8 mouse cellular contexts compared by ENCODE assay signal in genomic region chr17:32320597-32321389, GRCm38 (mm10). TPM values are rescaled to one million over a fixed set of nuclear protein-coding genes. Genes with fewer than 3 reads are reported as not detected.
DNase-seq lines count a peak whose midpoint lies in the region; ATAC-seq and TF ChIP-seq lines count a peak whose summit lies in the region.

Gene Akap8, minus strand, starts transcription at chr17:32321238.

- H3K27me3 ChIP-seq in embryonic facial prominence, embryonic 14.5 days (replicated peaks; ENCODE audit: control insufficient read depth, insufficient read depth, low read length), result no peaks in the 10 kb centered on the region
- no peaks in the 10 kb centered on the region for H3K27me3 ChIP-seq in heart, adult 2 months (ENCODE audit: control insufficient read depth, insufficient read depth, low read length)
- H3K27me3 ChIP-seq in limb, embryonic 13.5 days, result no peaks in the 10 kb centered on the region
- H3K27me3 ChIP-seq in midbrain, embryonic 16.5 days (ENCODE audit: control insufficient read depth, insufficient read depth, low read depth, low read length), result no peaks in the 10 kb centered on the region

- TF ChIP-seq CTCF in heart, adult 2 months (IDR thresholded peaks at IDR 0.05), result peak; percentile 18

- H3K4me3 ChIP-seq in embryonic facial prominence, embryonic 14.5 days (ENCODE audit: low read depth, low read length), result peak within 1 kb of the TSS; percentile 91
- peak within 1 kb of the TSS; percentile 77 for H3K4me3 ChIP-seq in heart, adult 2 months
- peak within 1 kb of the TSS; percentile 87 for H3K4me3 ChIP-seq in limb, embryonic 13.5 days
- peak within 1 kb of the TSS; percentile 71 for H3K4me3 ChIP-seq in midbrain, embryonic 16.5 days (ENCODE audit: low read depth, low read length)

- peak; percentile 96 for TF ChIP-seq POLR2A in heart, adult 2 months (IDR thresholded peaks at IDR 0.05; ENCODE audit: insufficient read depth, low read depth, low read length)

- H3K9me3 ChIP-seq in embryonic facial prominence, embryonic 14.5 days (ENCODE audit: control insufficient read depth, low read length), result no peaks in the 10 kb centered on the region
- no peaks in the 10 kb centered on the region for H3K9me3 ChIP-seq in limb, embryonic 13.5 days
- H3K9me3 ChIP-seq in midbrain, embryonic 16.5 days (replicated peaks; ENCODE audit: control insufficient read depth, low read length, poor library complexity, severe bottlenecking), result no peaks in the 10 kb centered on the region

- peaks cover 10% of the 10 kb centered on the region for H3K4me1 ChIP-seq in embryonic facial prominence, embryonic 14.5 days (ENCODE audit: control insufficient read depth, insufficient read depth, low read length)
- peaks cover 9% of the 10 kb centered on the region for H3K4me1 ChIP-seq in heart, adult 2 months (ENCODE audit: control insufficient read depth, insufficient read depth, low read length)
- peaks cover 23% of the 10 kb centered on the region for H3K4me1 ChIP-seq in limb, embryonic 13.5 days
- H3K4me1 ChIP-seq in midbrain, embryonic 16.5 days (ENCODE audit: control insufficient read depth, insufficient read depth, low read length), result peaks cover 23% of the 10 kb centered on the region

- peaks cover 52% of the 10 kb centered on the region for H3K36me3 ChIP-seq in embryonic facial prominence, embryonic 14.5 days (ENCODE audit: control insufficient read depth, insufficient read depth, low read length)
- H3K36me3 ChIP-seq in heart, adult 2 months (ENCODE audit: control insufficient read depth, insufficient read depth, low read length), result peaks cover 7% of the 10 kb centered on the region
- peaks cover 45% of the 10 kb centered on the region for H3K36me3 ChIP-seq in limb, embryonic 13.5 days
- peaks cover 18% of the 10 kb centered on the region for H3K36me3 ChIP-seq in midbrain, embryonic 16.5 days (ENCODE audit: control insufficient read depth, insufficient read depth, low read length)

- H3K27ac ChIP-seq in embryonic facial prominence, embryonic 14.5 days (replicated peaks; ENCODE audit: low read depth, low read length), result peak within 1 kb of the TSS; percentile 96
- H3K27ac ChIP-seq in heart, adult 2 months, result peak within 1 kb of the TSS; percentile 98
- H3K27ac ChIP-seq in limb, embryonic 13.5 days, result peak within 1 kb of the TSS; percentile 95
- H3K27ac ChIP-seq in midbrain, embryonic 16.5 days (ENCODE audit: low read length), result peak within 1 kb of the TSS; percentile 96

- under 1% methylated on average over 78 of the region's 83 CpGs for WGBS in embryonic facial prominence, embryonic 14.5 days
- under 1% methylated on average over 83 of the region's 83 CpGs for WGBS in heart, adult 2 months
- under 1% methylated on average over 83 of the region's 83 CpGs for WGBS in limb, embryonic 13.5 days
- under 1% methylated on average over 83 of the region's 83 CpGs for WGBS in midbrain, embryonic 16.5 days

- peak; percentile 98 for ATAC-seq in embryonic facial prominence, embryonic 14.5 days (ENCODE audit: low read depth)
- peak; percentile 98 for ATAC-seq in limb, embryonic 13.5 days (ENCODE audit: low FRiP score, low read depth)
- ATAC-seq in midbrain, embryonic 16.5 days, result peak; percentile 98

- peak; percentile 99 for DNase-seq in 3T3-L1 (ENCODE audit: low read depth, low spot score)
- DNase-seq in adrenal gland, postnatal 4 days (ENCODE audit: low spot score in 2 of 2), result peak; percentile 86 to 94
- peak; percentile 100 for DNase-seq in embryonic facial prominence, embryonic 14.5 days (ENCODE audit: low spot score)
- DNase-seq in heart, adult 2 months, result peak; percentile 94 to 99
- DNase-seq in kidney, adult 8-10 months, result peak; percentile 99
- DNase-seq in spleen, postnatal 10 days (ENCODE audit: low spot score in 2 of 2), result peak; percentile 85 to 97

- TF ChIP-seq EP300 in heart, adult 2 months (IDR thresholded peaks at IDR 0.05; ENCODE audit: insufficient read depth, low read depth, low read length), result peak; percentile 75

- H3K4me2 ChIP-seq in embryonic facial prominence, embryonic 14.5 days (ENCODE audit: low read depth, low read length), result peak within 1 kb of the TSS; percentile 86
- H3K4me2 ChIP-seq in limb, embryonic 13.5 days (replicated peaks), result peak within 1 kb of the TSS; percentile 92
- peak within 1 kb of the TSS; percentile 91 for H3K4me2 ChIP-seq in midbrain, embryonic 16.5 days (ENCODE audit: low read length)

- peak within 1 kb of the TSS; percentile 90 for H3K9ac ChIP-seq in embryonic facial prominence, embryonic 14.5 days (ENCODE audit: low read depth, low read length)
- H3K9ac ChIP-seq in heart, adult 2 months (ENCODE audit: low read depth, low read length), result peak within 1 kb of the TSS; percentile 87
- H3K9ac ChIP-seq in limb, embryonic 13.5 days, result peak within 1 kb of the TSS; percentile 94
- peak within 1 kb of the TSS; percentile 82 for H3K9ac ChIP-seq in midbrain, embryonic 16.5 days (ENCODE audit: low read depth, low read length)

- 0 out of 2 replicates have a peak, but pooled peaks cover 1% of the 10 kb centered on the region for H3K79me2 ChIP-seq in heart, adult 2 months (replicated peaks; ENCODE audit: control insufficient read depth, insufficient read depth, low read length)

- intact Hi-C loops in heart, adult 2 months (cut with DNase I), result loop anchor here (2.0 kb wide), 1 partner anchor 36 kb away; the partner anchor contains the start of gene Brd4

RNA-seq across cellular contexts. Expression of gene Akap8, which starts in this region (rescaled TPM):
- 100 to 1,000 TPM; 129 to 130 TPM for total RNA-seq in adrenal gland, postnatal 4 days (2021)
- 33.0 and 37.9 TPM in 2 replicates for polyA plus RNA-seq in embryonic facial prominence, embryonic 14.5 days (2014; fragmentation: Nextera tagmentation; extraction: Ambion mirVana)
- total RNA-seq in heart, adult 2 months (2021), result 10 to 100 TPM; 38.9 to 40.7 TPM
- polyA plus RNA-seq in heart, adult 2 months (2012; rRNA removed), result 32.2 and 40.4 TPM in 2 replicates
- 110 and 123 TPM in 2 replicates for polyA plus RNA-seq in limb, embryonic 13.5 days (2015; fragmentation: Nextera tagmentation; extraction: Ambion mirVana)
- polyA plus RNA-seq in midbrain, embryonic 16.5 days (2015; fragmentation: Nextera tagmentation; extraction: Ambion mirVana), result 101 and 109 TPM in 2 replicates

Comparison
In these comparisons a context has a peak if more than half of its experiments do, and no peak if none do; other contexts are left out.
1. Peak in every context shown above with its lines: DNase-seq, ATAC-seq, H3K4me3 ChIP-seq and H3K27ac ChIP-seq.